Mouse (Mus musculus) thymus, adult 2 months (tissue): Measurements from ENCODE around the gene Nags. TPM values are rescaled to one million over a fixed set of nuclear protein-coding genes. Genes with fewer than 3 reads are reported as not detected.

Source experiments
- DNase-seq: peaks from one replicate; pipeline ENCODE4 v3.0.0; 2021
- H3K27ac ChIP-seq: fragments of 200-500 bp; 2 replicates; pipeline ENCODE4 v1.5.1; 2012; ENCODE audit warnings: low read length, control low read depth; ENCODE audit not compliant: control insufficient read depth, insufficient read depth
- H3K27me3 ChIP-seq: fragments of 200-500 bp; 2 replicates; pipeline ENCODE4 v1.6.1; 2012; ENCODE audit warnings: mild to moderate bottlenecking, low read length, moderate library complexity, mixed read lengths; ENCODE audit not compliant: control insufficient read depth, insufficient read depth
- H3K36me3 ChIP-seq: fragments of 200-500 bp; 2 replicates; pipeline ENCODE4 v1.6.1; 2012; ENCODE audit warnings: mild to moderate bottlenecking, low read length, moderate library complexity; ENCODE audit not compliant: control insufficient read depth, insufficient read depth
- H3K4me1 ChIP-seq: fragments of 200-500 bp; replicated peaks from 2 replicates; pipeline ENCODE4 v1.6.1; 2012; ENCODE audit warnings: low read length; ENCODE audit not compliant: control insufficient read depth, insufficient read depth
- H3K4me3 ChIP-seq: fragments of 200-500 bp; 2 replicates; pipeline ENCODE4 v1.5.1; 2012; ENCODE audit warnings: mild to moderate bottlenecking, low read length, control low read depth, moderate library complexity; ENCODE audit not compliant: control insufficient read depth, insufficient read depth
- CTCF ChIP-seq: fragments of 200-500 bp; IDR thresholded peaks from 2 replicates; pipeline ENCODE4 v1.5.1; 2012; ENCODE audit warnings: mild to moderate bottlenecking, control low read depth, low read length, moderate library complexity, borderline replicate concordance; ENCODE audit not compliant: control insufficient read depth, poor library complexity, insufficient read depth; ENCODE audit errors: extremely low read depth
- POLR2A ChIP-seq: fragments of 200-500 bp; IDR thresholded peaks from 2 replicates; pipeline ENCODE4 v1.6.1; 2012; ENCODE audit warnings: mild to moderate bottlenecking, low read length, control low read depth, moderate library complexity; ENCODE audit not compliant: control insufficient read depth, poor library complexity, insufficient read depth; ENCODE audit errors: extremely low read depth
- WGBS: fragments of 180-500 bp; shearing (Covaris S2); methylation state at CpG from one replicate; pipeline ENCODE4 v1.1.7; 2018; 5-methylcytosine and 5-hydroxymethylcytosine counted together
- polyA plus RNA-seq: library from polyadenylated mRNA; depleted of rRNA; stranded (reverse); fragments of >200 nt; gene quantifications from 2 replicates; pipeline ENCODE4 v1.2.3, GENCODE M21; 2012; rRNA removed

Gene Nags
- 0.09 and 0.43 TPM in 2 replicates for polyA plus RNA-seq

DNA sequence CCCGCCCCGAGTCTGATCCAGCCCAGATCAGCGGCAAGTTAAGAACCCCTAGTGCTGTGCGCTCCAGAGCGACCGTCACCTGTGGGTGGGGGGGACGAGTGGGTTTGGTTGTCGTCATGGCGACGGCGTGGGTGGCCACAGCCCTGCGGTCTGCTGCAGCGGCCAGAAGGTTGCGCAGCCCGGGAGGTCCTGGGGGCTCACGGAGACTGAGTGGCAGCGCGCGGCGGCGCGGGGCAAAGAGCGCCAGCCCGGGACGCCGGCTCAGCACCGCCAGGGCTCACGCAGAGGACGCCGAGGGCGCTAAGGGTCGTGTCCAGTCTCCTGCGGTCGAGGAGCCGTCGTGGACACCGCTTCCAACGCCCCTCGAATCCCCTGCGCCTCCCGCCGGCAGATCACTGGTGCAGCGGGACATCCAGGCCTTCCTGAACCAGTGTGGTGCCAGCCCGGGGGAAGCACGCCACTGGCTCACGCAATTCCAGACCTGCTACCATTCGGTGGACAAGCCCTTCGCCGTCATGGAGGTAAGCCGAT, at the start of gene Nags:
Gene Nags (plus strand): TSS at position 43 of the 531 bp plus-strand sequence.
- no peak for DNase-seq
- 5% methylated on average over 50 of the region's 50 CpGs for whole genome bisulfite sequencing
- Histone ChIP-seq H3K4me1 (no peaks in the 10 kb centered on the region), H3K27ac (no peak within 1 kb of the TSS), H3K27me3 (peaks cover 17% of the 10 kb centered on the region), H3K4me3 (no peak within 1 kb of the TSS), H3K36me3 (no peaks in the 10 kb centered on the region)
- TF ChIP-seq POLR2A (no peak), CTCF (no peak)

GRCm38 (mm10) chr11:102095676-102096075, 49.6 kb upstream of the Nags start:
- Histone ChIP-seq H3K4me1 (0 out of 2 replicates have a peak, but pooled peaks cover 4% of the 10 kb centered on the region), H3K36me3 (no peaks in the 10 kb centered on the region), H3K27me3 (no peaks in the 10 kb centered on the region; the same call in 1 of the 2 replicates), H3K27ac (no peak overlapping the region), H3K4me3 (no peak overlapping the region)
- DNase-seq = no peak
- TF ChIP-seq POLR2A (no peak), CTCF (no peak)
- 99% methylated on average over 3 of the region's 3 CpGs for WGBS

DNA sequence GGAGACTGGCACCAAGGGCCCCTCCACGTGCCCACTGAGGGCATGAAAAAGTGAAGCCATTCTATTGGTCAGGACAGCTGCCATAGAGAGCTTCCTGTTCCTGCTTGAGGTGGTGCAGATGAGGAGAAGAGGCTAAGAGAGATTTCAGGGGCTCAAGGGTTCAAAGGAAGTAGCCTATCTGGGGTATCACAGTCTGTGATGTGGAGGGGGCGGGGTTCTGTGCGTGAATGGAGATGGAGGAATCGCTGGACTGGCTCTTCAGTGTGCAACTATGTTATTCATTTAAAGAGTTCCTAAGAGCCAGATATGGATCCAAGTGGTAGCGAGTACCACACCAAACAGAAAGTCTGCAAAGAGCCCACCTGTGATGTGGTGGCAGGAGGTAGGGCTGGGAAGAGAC, 48.9 kb upstream of the Nags start:
- no peaks in the 10 kb centered on the region for H3K36me3 ChIP-seq
- H3K27me3 ChIP-seq = no peaks in the 10 kb centered on the region; the same call in 1 of the 2 replicates
- WGBS = 59% methylated on average over 5 of the region's 5 CpGs
- H3K4me1 ChIP-seq = 0 out of 2 replicates have a peak, but pooled peaks cover 4% of the 10 kb centered on the region
- DNase-seq = no peak
- H3K4me3 ChIP-seq = no peak overlapping the region
- TF ChIP-seq POLR2A (no peak), CTCF (no peak)
- no peak overlapping the region for H3K27ac ChIP-seq

DNA sequence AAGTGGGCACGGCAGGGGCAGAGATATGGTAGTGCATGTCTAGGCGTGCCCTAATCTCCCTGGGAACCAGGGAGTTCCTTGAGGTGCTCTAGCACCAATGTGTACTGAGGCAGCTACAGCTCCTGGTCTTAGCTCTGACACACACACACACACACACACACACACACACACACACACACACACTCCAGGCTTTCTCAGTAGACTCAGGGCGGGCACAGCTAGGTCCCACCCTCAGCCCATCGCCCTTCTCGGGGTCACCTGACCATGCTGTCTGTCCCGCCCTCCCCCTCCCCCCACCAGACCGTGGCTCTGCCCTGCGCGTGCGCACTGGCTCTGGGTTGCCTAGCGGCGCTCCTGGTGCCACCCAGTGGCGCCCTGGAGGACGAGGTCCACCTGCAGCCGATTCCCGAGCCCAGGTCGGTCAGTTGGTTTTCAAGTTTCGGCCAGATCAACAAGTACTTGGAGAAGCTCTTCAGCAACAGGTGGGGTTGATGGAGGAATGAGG, 48.4 kb upstream of the Nags start:
- TF ChIP-seq CTCF (no peak), POLR2A (no peak)
- no peaks in the 10 kb centered on the region for H3K36me3 ChIP-seq
- H3K4me3 ChIP-seq = no peak overlapping the region
- H3K27ac ChIP-seq = no peak overlapping the region
- 2% methylated on average over 18 of the region's 18 CpGs for WGBS
- H3K4me1 ChIP-seq = 0 out of 2 replicates have a peak, but pooled peaks cover 4% of the 10 kb centered on the region
- DNase-seq = peak; percentile 19
- no peaks in the 10 kb centered on the region; the same call in 1 of the 2 replicates for H3K27me3 ChIP-seq

DNA sequence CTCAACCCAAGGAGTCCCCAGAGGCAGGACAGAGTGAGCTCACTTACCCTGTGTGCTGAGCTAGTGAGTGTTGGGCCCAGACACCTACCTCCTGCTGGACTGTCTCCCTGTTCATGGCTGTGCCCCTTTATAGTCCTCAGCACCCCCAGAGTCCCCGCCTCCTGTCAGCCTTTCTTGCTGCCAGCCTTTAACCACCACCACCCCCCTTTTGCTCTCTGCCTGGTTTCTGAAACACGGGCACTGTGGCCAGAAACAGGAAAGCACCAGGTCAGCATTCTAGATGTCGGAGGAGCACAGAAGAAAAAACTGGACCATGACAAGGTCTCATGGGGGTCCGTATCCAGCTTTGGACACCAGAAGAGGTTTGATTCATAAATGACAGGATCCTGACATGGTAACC, 44.1 kb upstream of the Nags start, which contains the start of gene Ppy:
Gene Ppy (minus strand): TSS at position 101 of the 400 bp plus-strand sequence.
- 72% methylated on average over 4 of the region's 4 CpGs for WGBS
- TF ChIP-seq CTCF = no peak
- H3K27me3 ChIP-seq = no peaks in the 10 kb centered on the region; the same call in 1 of the 2 replicates
- no peak within 1 kb of the TSS for H3K4me3 ChIP-seq
- no peaks in the 10 kb centered on the region for H3K36me3 ChIP-seq
- 0 out of 2 replicates have a peak, but pooled peaks cover 4% of the 10 kb centered on the region for H3K4me1 ChIP-seq
- no peak within 1 kb of the TSS for H3K27ac ChIP-seq
- no peak for DNase-seq

DNA sequence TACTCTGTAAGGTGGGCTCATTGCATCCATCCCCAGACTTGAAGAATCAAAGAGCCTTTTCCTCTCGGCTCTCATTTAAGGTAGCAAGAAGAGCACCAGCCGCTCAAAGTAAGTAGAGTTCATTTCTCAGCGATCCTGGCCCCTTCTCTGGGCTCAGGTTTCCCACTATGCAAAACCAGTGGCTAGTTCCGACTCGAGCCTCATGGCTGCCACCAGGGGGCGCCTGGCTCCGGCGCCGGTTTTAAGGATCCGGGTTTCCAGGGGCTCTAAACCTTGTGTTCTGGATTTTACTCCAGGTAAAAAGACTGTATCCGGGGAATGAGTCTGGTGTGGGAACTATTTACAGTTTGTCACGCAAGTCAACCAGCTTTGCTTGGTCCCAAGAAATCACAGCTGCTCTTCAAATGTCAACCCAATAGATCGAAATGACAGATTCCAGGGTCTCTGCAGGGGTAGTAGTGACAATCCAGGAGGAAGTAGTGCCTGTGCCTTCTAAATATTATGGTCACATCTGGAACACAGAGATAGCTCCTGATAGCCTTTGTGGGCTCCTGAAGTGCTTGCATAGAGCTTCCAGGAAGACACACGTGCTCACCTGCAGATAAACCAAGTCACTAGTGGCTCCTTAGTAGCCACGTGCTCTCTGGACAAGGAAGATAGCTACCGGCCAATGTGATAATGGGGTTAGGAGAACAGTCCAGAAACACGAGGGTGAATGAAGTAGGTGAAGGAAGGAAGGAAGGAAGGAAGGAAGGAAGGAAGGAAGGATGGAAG, 42.6 kb upstream of the Nags start:
- H3K27ac ChIP-seq = no peak overlapping the region
- no peaks in the 10 kb centered on the region for H3K4me1 ChIP-seq
- TF ChIP-seq CTCF (peak; percentile 88), POLR2A (no peak)
- peaks cover 7% of the 10 kb centered on the region; the same call in 1 of the 2 replicates for H3K27me3 ChIP-seq
- WGBS = 12% methylated on average over 17 of the region's 17 CpGs
- H3K4me3 ChIP-seq = no peak overlapping the region
- peak; percentile 41 for DNase-seq
- H3K36me3 ChIP-seq = no peaks in the 10 kb centered on the region
